Mouse (Mus musculus) liver, embryonic 14.5 days (tissue): ENCODE measurements at regions not wholly inside any gene's neighbourhood (a gene's known extent, or its start where the extent isn't known, plus 50 kb on each side); places are given as distances from the start of the nearest gene placed in this dataset.

Experiments
- ATAC-seq: fragments of 200-750 bp; cut with Nextera tagmentation; 2 replicates; pipeline ENCODE4 v1.8.0; 2017; ENCODE audit warnings: moderate number of reproducible peaks, mild to moderate bottlenecking, moderate library complexity; ENCODE audit not compliant: insufficient read depth
- DNase-seq, 3 experiments: peaks; one replicate each; pipeline ENCODE4 v3.0.0-alpha.2; 2012 to 2013; ENCODE audit warnings: low read depth in 3 of 3, low spot score in 3 of 3
- H3K27ac ChIP-seq: fragments of 300-500 bp; sonication (generic); 2 replicates; pipeline ENCODE4 v1.5.1; 2014; ENCODE audit warnings: moderate library complexity, mild to moderate bottlenecking, control low read depth, inconsistent platforms
- H3K27me3 ChIP-seq: fragments of 300-500 bp; sonication (generic); 2 replicates; pipeline ENCODE4 v1.6.1; 2014; ENCODE audit warnings: mild to moderate bottlenecking, low read length, moderate library complexity; ENCODE audit not compliant: control insufficient read depth, insufficient read depth
- H3K36me3 ChIP-seq: fragments of 300-500 bp; sonication (generic); replicated peaks from 2 replicates; pipeline ENCODE4 v1.6.1; 2014; ENCODE audit warnings: low read depth; ENCODE audit not compliant: control insufficient read depth, insufficient read depth
- H3K4me1 ChIP-seq, 2 experiments: fragments of 200-500 bp in 1 of 2; fragments of 300-500 bp in 1 of 2; sonication (generic) in 1 of 2; replicated peaks; 2 replicates each; pipeline ENCODE4 v1.6.1; 2012 to 2014; ENCODE audit warnings: antibody characterized with exemption in 1 of 2, inconsistent platforms in 1 of 2, low read length in 1 of 2; ENCODE audit not compliant: control insufficient read depth in 2 of 2, insufficient read depth in 2 of 2
- H3K4me2 ChIP-seq: fragments of 300-500 bp; sonication (generic); 2 replicates; pipeline ENCODE4 v1.6.1; 2014; ENCODE audit warnings: low read depth, mild to moderate bottlenecking, control low read depth, moderate library complexity
- H3K4me3 ChIP-seq, 2 experiments: fragments of 200-500 bp in 1 of 2; fragments of 300-500 bp in 1 of 2; sonication (generic) in 1 of 2; 2 replicates each; pipeline ENCODE4 v1.5.1; 2012 to 2014; ENCODE audit warnings: low read depth in 2 of 2, low read length in 2 of 2, mild to moderate bottlenecking in 2 of 2, control low read depth in 1 of 2, inconsistent platforms in 1 of 2, moderate library complexity in 1 of 2; ENCODE audit not compliant: insufficient read depth in 1 of 2
- H3K9ac ChIP-seq: fragments of 300-500 bp; sonication (generic); replicated peaks from 2 replicates; pipeline ENCODE4 v1.6.1; 2014; ENCODE audit warnings: mild to moderate bottlenecking, control low read depth, moderate library complexity
- H3K9me3 ChIP-seq: fragments of 300-500 bp; sonication (generic); 2 replicates; pipeline ENCODE4 v1.6.1; 2016; ENCODE audit warnings: low read length, mixed read lengths; ENCODE audit not compliant: control insufficient read depth
- CTCF ChIP-seq: IDR thresholded peaks from 2 replicates; pipeline ENCODE4 v1.5.1; 2016; ENCODE audit warnings: antibody characterized with exemption, low read depth, control low read depth
- EP300 ChIP-seq: IDR thresholded peaks from 2 replicates; pipeline ENCODE4 v1.6.1; 2016; ENCODE audit warnings: antibody characterized with exemption, low read depth
- WGBS: fragments of 180-500 bp; shearing (Covaris S2); extraction: QIAGEN DNeasy Blood & Tissue Kit; methylation state at CpG from one replicate; pipeline ENCODE4 v1.1.7; 2014; ENCODE audit not compliant: insufficient replicate concordance; 5-methylcytosine and 5-hydroxymethylcytosine counted together

DNA sequence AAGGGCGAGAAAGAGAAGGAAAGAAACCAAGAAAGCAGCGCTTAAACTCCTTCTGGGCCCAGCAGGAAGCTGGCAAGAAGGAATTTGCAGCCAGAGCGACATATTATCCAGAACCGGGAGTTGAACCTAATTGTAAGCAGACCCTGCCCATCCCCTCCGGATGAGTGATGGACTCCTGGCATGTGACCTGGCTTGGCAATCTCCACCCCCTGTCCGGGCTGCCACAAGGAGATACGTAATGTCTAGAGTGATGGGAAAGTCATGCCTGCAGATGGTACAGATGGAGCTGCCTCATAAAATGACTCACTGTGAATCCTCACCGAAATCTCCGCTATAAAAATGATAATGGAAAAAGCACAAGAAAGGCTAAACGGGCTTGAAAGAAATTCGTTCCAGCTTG, 133.1 kb downstream of the Dmrt2 start:
- H3K27me3 ChIP-seq, result no peaks in the 10 kb centered on the region
- no peaks in the 10 kb centered on the region for H3K4me1 ChIP-seq
- WGBS, result 61% methylated on average over 11 of the region's 11 CpGs
- no peak overlapping the region for H3K4me3 ChIP-seq
- ATAC-seq (no peak), DNase-seq (no peak)
- no peak overlapping the region for H3K27ac ChIP-seq
- TF ChIP-seq EP300 (no peak), CTCF (no peak)
- H3K36me3 ChIP-seq, result no peaks in the 10 kb centered on the region
- no peak overlapping the region for H3K4me2 ChIP-seq
- H3K9ac ChIP-seq, result no peak overlapping the region
- H3K9me3 ChIP-seq, result no peaks in the 10 kb centered on the region

- no peak overlapping the region for H3K4me3 ChIP-seq
- no peaks in the 10 kb centered on the region for H3K27me3 ChIP-seq
- ATAC-seq, result no peak
- TF ChIP-seq EP300 (no peak), CTCF (no peak)
- H3K9ac ChIP-seq, result no peak overlapping the region
- DNase-seq, result no peak
- H3K9me3 ChIP-seq, result no peaks in the 10 kb centered on the region
- H3K4me1 ChIP-seq, result no peaks in the 10 kb centered on the region
- 77% methylated on average over 7 of the region's 7 CpGs for WGBS
- no peak overlapping the region for H3K27ac ChIP-seq
- H3K4me2 ChIP-seq, result no peak overlapping the region
- no peaks in the 10 kb centered on the region for H3K36me3 ChIP-seq
Measured at GRCm38 (mm10) chr19:25813651-25814050, 141.4 kb downstream of the Dmrt2 start.

GRCm38 (mm10) chr19:25845158-25845557, 172.9 kb downstream of the Dmrt2 start:
- Histone ChIP-seq H3K36me3 (no peaks in the 10 kb centered on the region), H3K4me3 (no peak overlapping the region), H3K27me3 (no peaks in the 10 kb centered on the region), H3K4me1 (no peaks in the 10 kb centered on the region), H3K9ac (no peak overlapping the region), H3K4me2 (no peak overlapping the region), H3K27ac (no peak overlapping the region), H3K9me3 (no peaks in the 10 kb centered on the region)
- WGBS, result 57% methylated on average over 4 of the region's 4 CpGs
- DNase-seq (no peak), ATAC-seq (no peak)
- no peak for TF ChIP-seq EP300
- no peak for TF ChIP-seq CTCF

DNA sequence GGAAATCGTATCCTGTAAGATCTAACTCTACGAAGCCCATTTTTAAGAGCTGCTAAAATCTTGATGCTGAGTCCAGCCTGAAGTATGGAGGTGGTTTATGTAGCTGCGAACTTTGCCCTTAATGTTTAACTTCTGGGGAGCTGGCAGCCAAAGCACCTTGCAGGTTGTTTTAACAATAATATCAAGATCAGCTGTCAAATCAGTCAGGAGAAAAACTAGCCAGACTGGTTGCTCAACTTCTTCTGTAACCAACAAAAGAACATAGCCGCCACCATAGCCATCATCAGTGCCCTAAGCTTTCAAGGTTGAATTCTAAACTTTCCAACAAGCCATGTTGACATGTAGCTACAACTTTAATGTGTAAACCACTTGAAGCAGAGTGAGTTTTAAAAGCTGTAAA, 184.1 kb downstream of the Dmrt2 start:
- Histone ChIP-seq H3K4me2 (no peak overlapping the region), H3K4me1 (no peaks in the 10 kb centered on the region), H3K36me3 (no peaks in the 10 kb centered on the region), H3K27me3 (no peaks in the 10 kb centered on the region), H3K9ac (no peak overlapping the region), H3K9me3 (no peaks in the 10 kb centered on the region), H3K27ac (no peak overlapping the region), H3K4me3 (no peak overlapping the region)
- TF ChIP-seq EP300 (no peak), CTCF (no peak)
- 43% methylated on average over 4 of the region's 4 CpGs for WGBS
- DNase-seq, result no peak
- no peak for ATAC-seq

- 19% methylated on average over 1 of the region's 1 CpGs for WGBS
- Histone ChIP-seq H3K4me2 (no peak overlapping the region), H3K36me3 (no peaks in the 10 kb centered on the region), H3K4me1 (no peaks in the 10 kb centered on the region), H3K27ac (no peak overlapping the region), H3K9ac (no peak overlapping the region), H3K4me3 (no peak overlapping the region), H3K27me3 (no peaks in the 10 kb centered on the region), H3K9me3 (no peaks in the 10 kb centered on the region)
- TF ChIP-seq EP300 (no peak), CTCF (no peak)
- DNase-seq (no peak), ATAC-seq (no peak)
Measured at GRCm38 (mm10) chr19:25863312-25863711, 191.1 kb downstream of the Dmrt2 start.
